In genomic region chr3:152905800-152906199, GRCm38 (mm10) we compare ENCODE assay signal across 20 mouse cellular contexts.
DNase-seq lines count a peak whose midpoint lies in the region; ATAC-seq lines count a peak whose summit lies in the region.
"Had no signal": no experiment of that assay in that cellular context is flagged by ENCODE, and none has a peak within 500 bp of the region (broad histone marks: within the 10 kb centered on the region; RNA-seq: fewer than 3 reads in every experiment).

No protein-coding gene starts in this region.

- H3K4me1 ChIP-seq in heart, embryonic 11.5 days (ENCODE audit: control insufficient read depth, insufficient read depth, low read length), result no peaks in the 10 kb centered on the region
- H3K4me1 ChIP-seq: embryonic facial prominence, embryonic 12.5 days; forebrain, embryonic 12.5 days; heart, embryonic 12.5 days had no signal

- H3K36me3 ChIP-seq in heart, embryonic 11.5 days (ENCODE audit: control insufficient read depth, insufficient read depth, low read length), result no peaks in the 10 kb centered on the region
- H3K36me3 ChIP-seq: embryonic facial prominence, embryonic 12.5 days; forebrain, embryonic 12.5 days; heart, embryonic 12.5 days had no signal

- peak; percentile 76 for DNase-seq in heart, adult 11 months
- DNase-seq in MEL-GATA-1-ER (ENCODE audit: extremely low read depth, low read depth), result peak; percentile 31
- no peak for DNase-seq in embryo, embryonic 9.5 days (ENCODE audit: extremely low spot score)
- no peak for DNase-seq in cerebellum, adult 11-12 months
- no peak for DNase-seq in urinary bladder, adult 18-20 months (ENCODE audit: low spot score in 2 of 2)
- DNase-seq: adrenal gland, postnatal 14 days; cerebellum, adult 2 months; cerebellum, postnatal 10 days; embryo, embryonic 11 days; gastrocnemius, adult 2 months; gastrocnemius, postnatal 25 days; heart, adult 2 months; kidney, adult 11 months had no signal

- no peak for ATAC-seq in heart, embryonic 11.5 days (replicated peaks; ENCODE audit: insufficient number of reproducible peaks, low FRiP score, low TSS enrichment)
- peak; percentile 91 for ATAC-seq in common myeloid progenitor, adult 5-6 weeks (replicated peaks; ENCODE audit: low read depth, poor library complexity, severe bottlenecking)
- peak; percentile 95 for ATAC-seq in megakaryocyte progenitor cell, adult 5-6 weeks (replicated peaks; ENCODE audit: poor library complexity)
- ATAC-seq: hindbrain, postnatal 0 days had no signal

- H3K9me3 ChIP-seq in heart, embryonic 11.5 days (replicated peaks; ENCODE audit: control insufficient read depth, low read length), result no peaks in the 10 kb centered on the region
- H3K9me3 ChIP-seq: embryonic facial prominence, embryonic 12.5 days; forebrain, embryonic 12.5 days; heart, embryonic 12.5 days had no signal

- H3K9ac ChIP-seq in heart, embryonic 11.5 days (ENCODE audit: low read depth, low read length), result no peak overlapping the region
- H3K9ac ChIP-seq: embryonic facial prominence, embryonic 12.5 days; forebrain, embryonic 12.5 days; heart, embryonic 12.5 days had no signal

- H3K4me2 ChIP-seq in heart, embryonic 11.5 days, result no peak overlapping the region
- H3K4me2 ChIP-seq: embryonic facial prominence, embryonic 12.5 days; forebrain, embryonic 12.5 days; heart, embryonic 12.5 days had no signal

- no peaks in the 10 kb centered on the region for H3K27me3 ChIP-seq in heart, embryonic 11.5 days (ENCODE audit: control insufficient read depth, insufficient read depth, low read length)
- H3K27me3 ChIP-seq: embryonic facial prominence, embryonic 12.5 days; forebrain, embryonic 12.5 days; heart, embryonic 12.5 days had no signal

- no peak overlapping the region for H3K4me3 ChIP-seq in heart, embryonic 11.5 days (ENCODE audit: low read depth, low read length)
- H3K4me3 ChIP-seq: embryonic facial prominence, embryonic 12.5 days; forebrain, embryonic 12.5 days; gastrocnemius, adult 2 months; heart, adult 2 months; heart, embryonic 12.5 days had no signal

- no peak overlapping the region for H3K27ac ChIP-seq in heart, embryonic 11.5 days (ENCODE audit: low read depth, low read length)
- H3K27ac ChIP-seq: embryonic facial prominence, embryonic 12.5 days; forebrain, embryonic 12.5 days; gastrocnemius, adult 2 months; heart, adult 2 months; hindbrain, postnatal 0 days had no signal

- WGBS in heart, embryonic 11.5 days (ENCODE audit: insufficient replicate concordance), result 67% methylated on average over 10 of the region's 10 CpGs

Comparison
In these comparisons a context has a peak if more than half of its experiments do, and no peak if none do; other contexts are left out.
1. DNase-seq: peak in heart, adult 11 months (single experiment) and MEL-GATA-1-ER (single experiment); none in embryo, embryonic 9.5 days (single experiment), cerebellum, adult 11-12 months (single experiment) and urinary bladder, adult 18-20 months (0 of 2).